Mouse (Mus musculus): ENCODE measurements around the gene Cdkn1a. TPM values are rescaled to one million over a fixed set of nuclear protein-coding genes. Genes with fewer than 3 reads are reported as not detected.
"Not testable (repeated sequence)": the region's sequence is repeated elsewhere in the genome, so short reads cannot be mapped to it uniquely, and the experiment has no call there.

The Cdkn1a gene
- 41.0 and 43.3 TPM in 2 replicates for polyA plus RNA-seq (2014; fragmentation: Nextera tagmentation; extraction: Ambion mirVana)

- Histone ChIP-seq H3K4me3 (ENCODE audit: low read depth, low read length) (no peak within 1 kb of the TSS), H3K36me3 (ENCODE audit: control insufficient read depth, insufficient read depth, low read length) (no peaks in the 10 kb centered on the region), H3K9me3 (replicated peaks; ENCODE audit: control insufficient read depth, low read length) (no peaks in the 10 kb centered on the region), H3K27ac (ENCODE audit: low read depth, low read length) (no peak within 1 kb of the TSS), H3K27me3 (replicated peaks; ENCODE audit: control insufficient read depth, insufficient read depth, low read length) (peaks cover 18% of the 10 kb centered on the region), H3K9ac (ENCODE audit: low read length) (no peak within 1 kb of the TSS), H3K4me1 (ENCODE audit: control insufficient read depth, insufficient read depth, low read length) (peaks cover 14% of the 10 kb centered on the region), H3K4me2 (ENCODE audit: low read length) (no peak within 1 kb of the TSS)
- DNase-seq (ENCODE audit: low spot score): no peak
- no peak for ATAC-seq
- 83% methylated on average over 3 of the region's 3 CpGs for WGBS
Measured at GRCm38 (mm10) chr17:29090776-29091175, at the start of gene Cdkn1a. Gene Cdkn1a, plus strand, starts transcription at chr17:29090976.

GRCm38 (mm10) chr17:29041632-29042031 lies 49.1 kb upstream of the Cdkn1a start:
- 89% methylated on average over 3 of the region's 3 CpGs for WGBS
- H3K27me3 ChIP-seq (replicated peaks; ENCODE audit: control insufficient read depth, insufficient read depth, low read length); DNase-seq (ENCODE audit: low spot score); H3K4me1 ChIP-seq (ENCODE audit: control insufficient read depth, insufficient read depth, low read length); H3K4me2 ChIP-seq (ENCODE audit: low read length); H3K9me3 ChIP-seq (replicated peaks; ENCODE audit: control insufficient read depth, low read length); H3K9ac ChIP-seq (ENCODE audit: low read length); ATAC-seq; H3K4me3 ChIP-seq (ENCODE audit: low read depth, low read length); H3K27ac ChIP-seq (ENCODE audit: low read depth, low read length): not testable (repeated sequence)
- H3K36me3 ChIP-seq (ENCODE audit: control insufficient read depth, insufficient read depth, low read length): peaks cover 93% of the 10 kb centered on the region

- DNase-seq (ENCODE audit: low spot score) (no peak), ATAC-seq (no peak)
- H3K36me3 ChIP-seq (ENCODE audit: control insufficient read depth, insufficient read depth, low read length): peaks cover 93% of the 10 kb centered on the region
Measured at GRCm38 (mm10) chr17:29042569-29042968, 48.2 kb upstream of the Cdkn1a start.

GRCm38 (mm10) chr17:29043583-29043982 lies 47.2 kb upstream of the Cdkn1a start:
- no peak overlapping the region for H3K9ac ChIP-seq (ENCODE audit: low read length)
- 83% methylated on average over 3 of the region's 3 CpGs for WGBS
- no peak overlapping the region for H3K4me3 ChIP-seq (ENCODE audit: low read depth, low read length)
- no peak overlapping the region for H3K4me2 ChIP-seq (ENCODE audit: low read length)
- H3K27ac ChIP-seq (ENCODE audit: low read depth, low read length): no peak overlapping the region
- ATAC-seq (no peak), DNase-seq (ENCODE audit: low spot score) (no peak)
- H3K9me3 ChIP-seq (replicated peaks; ENCODE audit: control insufficient read depth, low read length): no peaks in the 10 kb centered on the region
- H3K27me3 ChIP-seq (replicated peaks; ENCODE audit: control insufficient read depth, insufficient read depth, low read length): no peaks in the 10 kb centered on the region
- H3K36me3 ChIP-seq (ENCODE audit: control insufficient read depth, insufficient read depth, low read length): peaks cover 86% of the 10 kb centered on the region
- H3K4me1 ChIP-seq (ENCODE audit: control insufficient read depth, insufficient read depth, low read length): no peaks in the 10 kb centered on the region

More at GRCm38 (mm10) chr17:29042569-29042968, 48.2 kb upstream of the Cdkn1a start:
- Histone ChIP-seq H3K4me2 (ENCODE audit: low read length) (no peak overlapping the region), H3K9ac (ENCODE audit: low read length) (no peak overlapping the region), H3K27ac (ENCODE audit: low read depth, low read length) (no peak overlapping the region), H3K4me3 (ENCODE audit: low read depth, low read length) (no peak overlapping the region), H3K9me3 (replicated peaks; ENCODE audit: control insufficient read depth, low read length) (no peaks in the 10 kb centered on the region), H3K4me1 (ENCODE audit: control insufficient read depth, insufficient read depth, low read length) (no peaks in the 10 kb centered on the region), H3K27me3 (replicated peaks; ENCODE audit: control insufficient read depth, insufficient read depth, low read length) (no peaks in the 10 kb centered on the region)

GRCm38 (mm10) chr17:29044146-29044924 lies 46.4 kb upstream of the Cdkn1a start:
- Histone ChIP-seq H3K9me3 (replicated peaks; ENCODE audit: control insufficient read depth, low read length) (no peaks in the 10 kb centered on the region), H3K4me1 (ENCODE audit: control insufficient read depth, insufficient read depth, low read length) (no peaks in the 10 kb centered on the region), H3K4me3 (ENCODE audit: low read depth, low read length) (no peak overlapping the region), H3K27ac (ENCODE audit: low read depth, low read length) (no peak overlapping the region), H3K9ac (ENCODE audit: low read length) (no peak overlapping the region), H3K4me2 (ENCODE audit: low read length) (no peak overlapping the region), H3K36me3 (ENCODE audit: control insufficient read depth, insufficient read depth, low read length) (peaks cover 78% of the 10 kb centered on the region), H3K27me3 (replicated peaks; ENCODE audit: control insufficient read depth, insufficient read depth, low read length) (no peaks in the 10 kb centered on the region)
- WGBS: 86% methylated on average over 6 of the region's 6 CpGs
- ATAC-seq (no peak), DNase-seq (ENCODE audit: low spot score) (no peak)

- Histone ChIP-seq H3K36me3 (ENCODE audit: control insufficient read depth, insufficient read depth, low read length) (peaks cover 75% of the 10 kb centered on the region), H3K27me3 (replicated peaks; ENCODE audit: control insufficient read depth, insufficient read depth, low read length) (no peaks in the 10 kb centered on the region), H3K9me3 (replicated peaks; ENCODE audit: control insufficient read depth, low read length) (no peaks in the 10 kb centered on the region), H3K4me1 (ENCODE audit: control insufficient read depth, insufficient read depth, low read length) (no peaks in the 10 kb centered on the region), H3K4me3 (ENCODE audit: low read depth, low read length) (no peak overlapping the region), H3K4me2 (ENCODE audit: low read length) (no peak overlapping the region), H3K9ac (ENCODE audit: low read length) (no peak overlapping the region), H3K27ac (ENCODE audit: low read depth, low read length) (no peak overlapping the region)
- ATAC-seq: no peak
- DNase-seq (ENCODE audit: low spot score): peak; percentile 66
- 79% methylated on average over 1 of the region's 1 CpGs for WGBS
Measured at GRCm38 (mm10) chr17:29044925-29045319, 45.9 kb upstream of the Cdkn1a start.

GRCm38 (mm10) chr17:29045741-29046530 lies 44.8 kb upstream of the Cdkn1a start:
- no peak overlapping the region for H3K4me3 ChIP-seq (ENCODE audit: low read depth, low read length)
- no peak overlapping the region for H3K9ac ChIP-seq (ENCODE audit: low read length)
- 56% methylated on average over 12 of the region's 12 CpGs for WGBS
- peak overlapping the region; percentile 23; the same call in 1 of the 2 replicates for H3K27ac ChIP-seq (ENCODE audit: low read depth, low read length)
- no peaks in the 10 kb centered on the region for H3K9me3 ChIP-seq (replicated peaks; ENCODE audit: control insufficient read depth, low read length)
- H3K4me2 ChIP-seq (ENCODE audit: low read length): no peak overlapping the region
- peaks cover 65% of the 10 kb centered on the region for H3K36me3 ChIP-seq (ENCODE audit: control insufficient read depth, insufficient read depth, low read length)
- DNase-seq (ENCODE audit: low spot score) (no peak), ATAC-seq (peak; percentile 24)
- H3K4me1 ChIP-seq (ENCODE audit: control insufficient read depth, insufficient read depth, low read length): no peaks in the 10 kb centered on the region
- H3K27me3 ChIP-seq (replicated peaks; ENCODE audit: control insufficient read depth, insufficient read depth, low read length): no peaks in the 10 kb centered on the region

GRCm38 (mm10) chr17:29046863-29047262 lies 43.9 kb upstream of the Cdkn1a start:
- H3K36me3 ChIP-seq (ENCODE audit: control insufficient read depth, insufficient read depth, low read length): peaks cover 59% of the 10 kb centered on the region
- H3K4me2 ChIP-seq (ENCODE audit: low read length): no peak overlapping the region
- H3K27me3 ChIP-seq (replicated peaks; ENCODE audit: control insufficient read depth, insufficient read depth, low read length): no peaks in the 10 kb centered on the region
- H3K4me1 ChIP-seq (ENCODE audit: control insufficient read depth, insufficient read depth, low read length): no peaks in the 10 kb centered on the region
- DNase-seq (ENCODE audit: low spot score) (no peak), ATAC-seq (no peak)
- no peak overlapping the region for H3K4me3 ChIP-seq (ENCODE audit: low read depth, low read length)
- H3K9ac ChIP-seq (ENCODE audit: low read length): no peak overlapping the region
- no peaks in the 10 kb centered on the region for H3K9me3 ChIP-seq (replicated peaks; ENCODE audit: control insufficient read depth, low read length)
- no peak overlapping the region for H3K27ac ChIP-seq (ENCODE audit: low read depth, low read length)
- 90% methylated on average over 3 of the region's 3 CpGs for WGBS
